Mouse (Mus musculus) cerebellum, postnatal 25 days (tissue): ENCODE data around the gene Smarcc2.
"Not testable (repeated sequence)": the region's sequence is repeated elsewhere in the genome, so short reads cannot be mapped to it uniquely, and the experiment has no call there.

ENCODE experiments used
- DNase-seq, 2 experiments: peaks; one replicate each; pipeline ENCODE4 v3.0.0; 2021; ENCODE audit warnings: mixed read lengths in 2 of 2

Smarcc2 gene

DNA sequence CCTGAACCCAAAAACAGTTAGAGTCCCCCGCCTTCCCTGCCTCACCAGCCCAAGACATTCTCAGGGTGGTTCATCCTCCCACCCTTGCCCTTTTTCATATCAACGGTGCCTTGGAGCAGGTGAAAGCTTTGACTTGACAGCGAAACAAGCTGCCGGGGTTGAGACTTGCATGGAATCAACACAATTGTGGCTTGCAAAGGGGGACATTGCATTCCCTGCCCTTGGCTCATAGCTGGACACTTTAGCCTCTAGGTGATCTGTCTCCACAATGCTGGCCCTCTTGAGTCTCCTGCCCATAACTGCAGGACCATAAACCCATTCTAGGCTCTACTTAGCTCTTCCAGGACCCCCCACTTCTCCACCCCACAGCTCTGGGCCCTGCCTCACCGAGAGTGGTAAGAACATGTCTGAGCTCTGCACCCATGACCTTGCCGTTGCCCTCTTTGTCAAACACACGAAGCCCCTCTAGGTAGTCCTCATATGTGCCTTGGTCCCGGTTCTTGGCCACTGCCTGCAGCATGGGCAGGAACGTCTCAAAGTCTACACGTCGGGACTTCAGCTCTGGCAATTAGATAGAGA is 35.7 kb downstream of the Smarcc2 start:
- peak in 1 of 2 experiments; percentile 44 for DNase-seq

GRCm38 (mm10) chr10:128495270-128495669 is 36.2 kb downstream of the Smarcc2 start:
- DNase-seq = no peak

GRCm38 (mm10) chr10:128495903-128496302 is 36.9 kb downstream of the Smarcc2 start:
- no peak for DNase-seq

- DNase-seq = no peak
These were observed 37.5 kb downstream of the Smarcc2 start for GRCm38 (mm10) chr10:128496509-128497077.

GRCm38 (mm10) chr10:128497134-128497737 is 38.2 kb downstream of the Smarcc2 start:
- DNase-seq = no peak

- peak; percentile 97 to 98 for DNase-seq
These were observed 39.5 kb downstream of the Smarcc2 start, which contains the start of gene Myl6b for GRCm38 (mm10) chr10:128498590-128498989. Gene Myl6b, minus strand, starts transcription at chr10:128498685.

- peak; percentile 78 for DNase-seq
These were observed 40.1 kb downstream of the Smarcc2 start for GRCm38 (mm10) chr10:128499116-128499671.

GRCm38 (mm10) chr10:128502341-128502740 is 43.3 kb downstream of the Smarcc2 start:
- DNase-seq = no peak

- no peak for DNase-seq
These were observed 44.5 kb downstream of the Smarcc2 start for GRCm38 (mm10) chr10:128503532-128503931.

- no peak for DNase-seq
These were observed 45.0 kb downstream of the Smarcc2 start for GRCm38 (mm10) chr10:128504012-128504411.

DNA sequence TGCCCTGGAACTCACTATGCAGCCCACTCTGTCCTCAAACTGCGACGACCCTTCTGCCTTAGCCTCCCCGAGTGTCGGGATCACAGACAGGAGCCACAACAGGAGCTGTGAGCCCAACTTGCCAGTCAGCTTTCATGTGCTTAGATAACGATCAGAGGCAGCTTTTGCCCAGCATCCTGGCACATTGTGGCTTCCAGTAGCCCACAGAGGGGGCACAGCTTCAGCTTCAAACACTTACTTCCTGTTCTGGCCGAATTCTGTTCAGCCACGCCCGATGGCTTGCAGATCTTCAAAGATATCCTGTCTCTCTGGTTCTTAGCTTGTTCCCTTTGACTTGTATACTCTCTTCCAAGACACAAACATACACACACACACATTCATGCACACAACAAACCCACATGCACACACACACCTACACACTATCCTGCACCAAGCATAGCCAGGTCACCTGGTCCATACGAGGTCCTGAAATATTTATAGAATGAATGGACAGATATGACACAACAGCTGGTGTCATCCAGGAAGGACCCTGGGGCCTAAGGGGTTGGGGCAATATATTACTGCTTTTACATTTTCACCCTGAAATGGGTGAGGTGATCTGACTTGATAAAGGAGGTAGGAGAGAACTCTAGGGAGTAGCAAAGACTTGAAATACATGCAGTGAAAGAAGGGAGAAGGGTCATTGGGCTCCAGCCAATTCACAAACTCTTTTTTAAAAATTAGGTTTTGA is 45.8 kb downstream of the Smarcc2 start:
- DNase-seq = no peak

DNA sequence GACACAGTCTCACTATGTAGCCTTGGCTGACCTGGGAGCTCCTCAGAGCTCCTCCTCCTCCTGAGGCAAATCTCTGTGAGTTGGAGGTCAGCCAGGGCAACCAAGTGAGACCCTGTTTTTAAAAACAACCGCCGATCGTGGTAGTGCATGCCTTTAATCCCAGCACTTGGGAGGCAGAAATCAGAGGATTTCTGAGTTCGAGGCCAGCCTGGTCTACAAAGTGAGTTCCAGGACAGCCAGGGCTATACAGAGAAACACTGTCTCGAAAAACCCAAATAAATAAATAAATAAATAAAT is 46.3 kb downstream of the Smarcc2 start:
- not testable (repeated sequence) for DNase-seq

DNA sequence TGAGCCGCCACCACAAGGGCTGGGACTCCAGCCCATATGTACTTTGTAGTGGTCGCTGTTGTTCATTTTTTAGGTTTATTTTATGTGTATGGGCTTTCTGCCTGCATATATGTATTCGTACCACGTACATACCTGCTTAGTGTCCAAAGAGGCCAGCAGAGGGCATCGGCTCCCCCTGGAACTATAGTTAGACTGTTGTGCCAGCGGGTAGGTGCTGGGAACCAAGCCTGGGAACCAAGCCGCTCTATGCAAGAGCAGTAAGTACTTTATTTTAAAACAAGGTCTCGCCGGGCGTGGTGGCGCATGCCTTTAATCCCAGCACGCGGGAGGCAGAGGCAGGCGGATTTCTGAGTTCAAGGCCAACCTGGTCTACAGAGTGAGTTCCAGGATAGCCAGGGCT is 46.9 kb downstream of the Smarcc2 start:
- DNase-seq = no peak

- no peak for DNase-seq
These were observed 49.2 kb downstream of the Smarcc2 start for GRCm38 (mm10) chr10:128508260-128508659.

DNA sequence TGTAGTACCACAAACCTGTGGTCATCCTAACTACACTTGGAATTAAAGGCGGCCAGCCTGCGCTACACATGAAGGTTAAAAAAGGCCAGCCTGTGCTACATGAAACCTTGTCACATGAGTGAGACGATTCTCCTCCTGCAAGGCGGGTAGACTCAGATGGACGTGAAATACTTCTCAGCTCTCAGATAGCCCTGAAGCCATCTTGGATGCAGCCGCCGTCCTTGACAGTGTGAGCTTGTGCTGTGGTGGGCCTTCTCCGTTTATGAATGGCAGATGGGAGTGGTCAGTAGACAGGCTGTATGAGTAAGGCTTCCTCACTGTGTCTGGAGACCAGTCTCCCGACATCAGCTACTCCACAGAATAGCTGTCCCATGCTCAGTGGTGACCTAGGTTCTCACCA is 50.2 kb downstream of the Smarcc2 start:
- DNase-seq = no peak

DNA sequence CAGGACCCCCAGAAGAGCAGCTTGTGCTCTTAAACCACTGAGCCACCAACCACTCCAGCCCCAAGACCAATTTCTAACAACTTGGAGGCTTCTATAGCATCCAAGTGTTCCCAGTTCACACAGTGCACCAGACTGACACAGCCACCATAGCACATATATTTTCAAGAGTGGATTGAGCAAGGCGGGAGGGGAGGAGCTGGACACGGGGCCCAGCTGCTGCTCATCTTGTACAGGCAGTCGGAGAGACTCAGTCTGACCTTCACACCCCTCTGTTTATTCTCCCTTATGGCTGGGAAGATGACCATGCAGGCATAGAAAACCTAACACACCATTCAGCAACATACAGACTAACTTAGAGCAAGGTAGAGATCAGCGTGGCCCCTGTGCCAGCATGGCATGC is 50.8 kb downstream of the Smarcc2 start:
- DNase-seq = no peak

DNA sequence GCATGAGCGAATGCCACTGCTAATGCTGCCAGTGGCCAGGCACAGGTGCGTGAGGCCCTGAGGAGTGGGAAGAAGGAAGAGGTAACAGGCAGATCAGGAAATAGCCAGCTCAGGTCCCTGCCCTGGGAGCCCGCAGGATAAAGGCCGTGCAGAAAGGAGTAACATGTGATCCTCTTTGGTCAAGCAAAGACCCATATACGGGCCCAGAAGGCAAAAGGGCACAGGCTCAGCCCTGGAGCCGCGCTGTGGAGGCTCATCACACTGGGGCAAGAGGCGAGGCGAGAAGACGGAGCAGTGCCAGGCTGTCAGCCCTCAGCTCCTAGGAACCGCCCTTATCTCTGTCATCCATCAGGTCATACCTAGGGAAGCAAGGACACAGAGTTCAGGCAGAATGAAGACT is 51.3 kb downstream of the Smarcc2 start:
- DNase-seq = no peak

- no peak for DNase-seq
These were observed 52.1 kb downstream of the Smarcc2 start for GRCm38 (mm10) chr10:128511189-128511588.

GRCm38 (mm10) chr10:128511761-128512160 is 52.7 kb downstream of the Smarcc2 start:
- no peak for DNase-seq

DNA sequence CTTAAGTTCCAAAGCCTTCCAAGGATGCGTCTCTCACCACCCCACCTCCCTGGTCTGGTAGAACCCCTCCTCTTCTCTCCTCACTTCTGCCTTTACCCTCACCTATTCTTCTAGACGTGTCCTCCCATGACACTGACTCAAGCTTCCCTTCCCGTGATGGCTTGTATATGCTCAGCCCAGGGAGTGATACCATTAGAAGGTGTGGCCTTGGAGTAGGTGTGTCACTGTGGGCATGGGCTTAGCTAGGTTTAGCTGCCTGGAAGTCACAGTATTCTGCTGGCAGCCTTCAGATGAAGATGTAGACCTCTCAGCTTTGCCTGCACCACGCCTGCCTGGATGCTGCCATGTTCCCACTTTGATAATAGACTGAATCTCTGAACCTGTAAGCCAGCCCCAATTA is 56.0 kb downstream of the Smarcc2 start:
- DNase-seq = no peak

GRCm38 (mm10) chr10:128516029-128516428 is 57.0 kb downstream of the Smarcc2 start:
- no peak for DNase-seq

DNA sequence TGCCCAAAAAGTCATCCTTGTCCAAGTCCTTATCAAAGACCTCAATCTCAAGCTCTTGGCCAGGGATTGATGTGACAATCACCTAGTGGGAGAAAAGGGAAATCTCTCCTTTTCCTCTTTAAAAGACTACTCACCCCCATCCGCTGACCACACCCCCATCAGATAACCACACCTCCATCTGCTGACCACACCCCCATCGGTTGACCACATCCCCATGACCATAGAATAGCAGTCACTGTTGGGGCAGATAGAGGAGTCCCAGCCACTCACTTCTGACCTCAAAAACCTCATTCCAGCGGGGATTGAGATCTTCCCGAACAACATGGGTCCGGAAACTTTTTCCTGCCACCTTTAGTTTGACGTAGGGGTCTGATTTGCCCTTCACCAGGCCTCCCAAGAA is 57.6 kb downstream of the Smarcc2 start:
- DNase-seq = no peak

GRCm38 (mm10) chr10:128518833-128519232 is 59.8 kb downstream of the Smarcc2 start:
- DNase-seq = peak; percentile 64 to 73

DNA sequence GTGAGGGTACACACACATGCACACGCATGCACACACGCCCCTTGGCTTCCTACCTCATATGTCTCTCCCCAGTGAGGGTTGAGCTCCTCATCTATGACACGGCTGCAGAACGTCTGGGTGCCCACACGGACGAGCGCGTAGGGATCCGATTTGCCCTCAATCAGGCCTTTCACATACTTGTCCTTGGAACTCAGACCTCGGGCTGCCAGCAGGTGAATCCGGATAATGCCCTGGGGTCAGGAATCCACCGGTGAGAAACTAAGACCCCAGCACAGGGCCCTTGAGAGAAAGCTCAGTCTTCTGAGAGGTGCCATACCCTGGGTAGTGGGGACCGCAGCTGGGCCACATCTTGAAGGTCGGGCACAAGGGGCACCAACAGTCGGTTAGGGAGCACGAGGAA is 61.5 kb downstream of the Smarcc2 start:
- no peak for DNase-seq
